In the genomic region with DNA sequence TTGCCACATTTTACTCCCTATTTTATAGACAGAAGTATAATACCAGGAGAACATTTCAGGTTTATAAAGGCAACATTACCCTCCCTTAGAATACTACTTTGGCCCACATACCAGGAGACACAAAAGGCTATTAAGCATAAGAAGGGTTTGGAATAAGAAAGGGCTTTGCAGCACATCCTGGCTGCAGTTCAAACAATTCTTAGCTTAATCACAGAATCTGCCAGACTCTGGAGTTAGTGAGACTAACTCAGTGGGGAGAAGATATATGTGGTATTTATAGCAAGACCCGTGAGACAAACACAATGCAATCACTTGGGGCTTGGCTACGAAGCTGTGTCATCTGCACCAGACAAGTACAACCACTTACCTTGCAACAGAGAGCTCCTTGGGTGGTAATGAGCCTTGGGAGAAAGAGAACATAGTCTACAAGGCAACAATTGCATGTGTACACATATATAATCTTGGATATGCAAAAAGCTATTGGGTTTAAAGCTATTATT, we compare ENCODE assay signal across 27 mouse cellular contexts.
A peak's percentile ranks its signal among the peaks of the same experiment; 100 is the strongest.
DNase-seq lines count a peak whose midpoint lies in the region; ATAC-seq and TF ChIP-seq lines count a peak whose summit lies in the region.
"Had no signal": no experiment of that assay in that cellular context is flagged by ENCODE, and none has a peak within 500 bp of the region (broad histone marks: within the 10 kb centered on the region; RNA-seq: fewer than 3 reads in every experiment).

No protein-coding gene starts in this region.

- no peaks in the 10 kb centered on the region for H3K27me3 ChIP-seq in hindbrain, postnatal 0 days (ENCODE audit: insufficient read depth, low read length)
- no peaks in the 10 kb centered on the region for H3K27me3 ChIP-seq in hindbrain, embryonic 14.5 days (ENCODE audit: control insufficient read depth, insufficient read depth, low read length)
- H3K27me3 ChIP-seq in thymus, adult 2 months (ENCODE audit: control insufficient read depth, insufficient read depth, low read length), result no peaks in the 10 kb centered on the region
- H3K27me3 ChIP-seq: CH12.LX; embryonic facial prominence, embryonic 12.5 days; hindbrain, embryonic 13.5 days; midbrain, embryonic 12.5 days had no signal

- H3K9me3 ChIP-seq in hindbrain, postnatal 0 days (ENCODE audit: low read length), result no peaks in the 10 kb centered on the region
- no peaks in the 10 kb centered on the region for H3K9me3 ChIP-seq in hindbrain, embryonic 14.5 days (ENCODE audit: control insufficient read depth, low read length)
- H3K9me3 ChIP-seq: embryonic facial prominence, embryonic 12.5 days; hindbrain, embryonic 13.5 days; midbrain, embryonic 12.5 days had no signal

- H3K4me3 ChIP-seq in hindbrain, postnatal 0 days (ENCODE audit: low read length), result no peak overlapping the region
- H3K4me3 ChIP-seq in hindbrain, embryonic 14.5 days (replicated peaks; ENCODE audit: low read length), result no peak overlapping the region
- no peak overlapping the region for H3K4me3 ChIP-seq in thymus, adult 2 months (ENCODE audit: control insufficient read depth, insufficient read depth, low read length)
- H3K4me3 ChIP-seq: embryonic facial prominence, embryonic 12.5 days; erythroblast, embryonic 14.5 days; hindbrain, embryonic 13.5 days; midbrain, embryonic 12.5 days had no signal

- 19% methylated on average over 2 of the region's 2 CpGs for WGBS in hindbrain, postnatal 0 days
- 23% methylated on average over 2 of the region's 2 CpGs for WGBS in hindbrain, embryonic 14.5 days
- 59% methylated on average over 2 of the region's 2 CpGs for WGBS in thymus, adult 2 months

- no peak overlapping the region for H3K27ac ChIP-seq in hindbrain, postnatal 0 days
- no peak overlapping the region for H3K27ac ChIP-seq in hindbrain, embryonic 14.5 days
- no peak overlapping the region for H3K27ac ChIP-seq in thymus, adult 2 months (ENCODE audit: control insufficient read depth, insufficient read depth, low read length)
- H3K27ac ChIP-seq: embryonic facial prominence, embryonic 12.5 days; hindbrain, embryonic 13.5 days; kidney, postnatal 0 days; midbrain, embryonic 12.5 days had no signal

- H3K36me3 ChIP-seq in hindbrain, postnatal 0 days (ENCODE audit: insufficient read depth, low read length), result no peaks in the 10 kb centered on the region
- H3K36me3 ChIP-seq in hindbrain, embryonic 14.5 days (replicated peaks; ENCODE audit: control insufficient read depth, insufficient read depth), result no peaks in the 10 kb centered on the region
- H3K36me3 ChIP-seq in thymus, adult 2 months (ENCODE audit: control insufficient read depth, insufficient read depth, low read length), result no peaks in the 10 kb centered on the region
- H3K36me3 ChIP-seq: embryonic facial prominence, embryonic 12.5 days; hindbrain, embryonic 13.5 days; midbrain, embryonic 12.5 days had no signal

- no peak for TF ChIP-seq CTCF in hindbrain, postnatal 0 days (IDR thresholded peaks at IDR 0.05; ENCODE audit: low read depth)
- TF ChIP-seq CTCF in thymus, adult 2 months (IDR thresholded peaks at IDR 0.05; ENCODE audit: borderline replicate concordance, control insufficient read depth, extremely low read depth, insufficient read depth, low read length, poor library complexity), result no peak

- peak; percentile 35; the same call in 1 of the 2 replicates for ATAC-seq in frontal cortex, adult (ENCODE audit: low TSS enrichment)
- no peak for ATAC-seq in hindbrain, postnatal 0 days
- no peak for ATAC-seq in hindbrain, embryonic 14.5 days (ENCODE audit: low FRiP score)
- ATAC-seq: liver, postnatal 0 days had no signal

- no peak overlapping the region for H3K4me2 ChIP-seq in hindbrain, postnatal 0 days (ENCODE audit: low read depth, low read length)
- no peak overlapping the region for H3K4me2 ChIP-seq in hindbrain, embryonic 14.5 days (replicated peaks)
- H3K4me2 ChIP-seq: embryonic facial prominence, embryonic 12.5 days; hindbrain, embryonic 13.5 days; liver, embryonic 11.5 days; midbrain, embryonic 12.5 days had no signal

- DNase-seq in frontal cortex, postnatal 10 days (ENCODE audit: low spot score in 2 of 2), result no peak
- peak; percentile 12 for DNase-seq in hindbrain, postnatal 0 days (ENCODE audit: low spot score)
- no peak for DNase-seq in hindbrain, embryonic 14.5 days (ENCODE audit: low spot score)
- peak; percentile 29 for DNase-seq in Muller cell, postnatal 12 days (ENCODE audit: inconsistent ontology term)
- peak; percentile 50 for DNase-seq in brain, adult 2 months (ENCODE audit: low read depth, low spot score)
- DNase-seq in layer of hippocampus, postnatal 14 days (ENCODE audit: low spot score in 2 of 2), result no peak
- DNase-seq in thymus, adult 2 months, result no peak
- DNase-seq: adrenal gland, postnatal 25 days; B cell, adult 2 months; cerebellum, adult 11 months; cerebellum, postnatal 10 days; gastrocnemius, postnatal 10 days; heart, postnatal 36 days; kidney, adult 2 months; layer of hippocampus, adult 9-11 months; liver, postnatal 0 days; lung, postnatal 10 days; spleen, adult 18-20 months; thymus, postnatal 14 days had no signal

- no peak overlapping the region for H3K9ac ChIP-seq in hindbrain, postnatal 0 days (replicated peaks; ENCODE audit: low read length)
- no peak overlapping the region for H3K9ac ChIP-seq in hindbrain, embryonic 14.5 days
- H3K9ac ChIP-seq: embryonic facial prominence, embryonic 12.5 days; hindbrain, embryonic 13.5 days; liver, postnatal 0 days; midbrain, embryonic 12.5 days had no signal

- H3K4me1 ChIP-seq in hindbrain, postnatal 0 days (ENCODE audit: insufficient read depth, low read length), result no peaks in the 10 kb centered on the region
- H3K4me1 ChIP-seq in hindbrain, embryonic 14.5 days (replicated peaks; ENCODE audit: control insufficient read depth, insufficient read depth, low read length), result no peaks in the 10 kb centered on the region
- H3K4me1 ChIP-seq in thymus, adult 2 months (replicated peaks; ENCODE audit: control insufficient read depth, insufficient read depth, low read length), result no peaks in the 10 kb centered on the region
- H3K4me1 ChIP-seq: embryonic facial prominence, embryonic 12.5 days; hindbrain, embryonic 13.5 days; midbrain, embryonic 12.5 days had no signal

- TF ChIP-seq POLR2A in thymus, adult 2 months (IDR thresholded peaks at IDR 0.05; ENCODE audit: control insufficient read depth, extremely low read depth, insufficient read depth, low read length, poor library complexity), result no peak

Comparison
In these comparisons a context has a peak if more than half of its experiments do, and no peak if none do; other contexts are left out.
1. DNase-seq: peak in hindbrain, postnatal 0 days (single experiment), Muller cell, postnatal 12 days (single experiment) and brain, adult 2 months (single experiment); none in frontal cortex, postnatal 10 days (0 of 2), hindbrain, embryonic 14.5 days (single experiment), layer of hippocampus, postnatal 14 days (0 of 2) and thymus, adult 2 months (single experiment).